Mouse (Mus musculus) neural tube, embryonic 14.5 days (tissue): Measurements from ENCODE around the gene Armc9. TPM values are rescaled to one million over a fixed set of nuclear protein-coding genes. Genes with fewer than 3 reads are reported as not detected.

Experiments used
- ATAC-seq: fragments of 200-750 bp; cut with Nextera tagmentation; 2 replicates; pipeline ENCODE4 v1.8.0; 2017; ENCODE audit warnings: low read depth, mild to moderate bottlenecking, moderate TSS enrichment, moderate library complexity
- H3K27ac ChIP-seq: fragments of 300-500 bp; sonication (generic); 2 replicates; pipeline ENCODE4 v1.5.1; 2014; ENCODE audit warnings: low read depth, mild to moderate bottlenecking, control low read depth, low read length, moderate library complexity, mixed read lengths
- H3K27me3 ChIP-seq: fragments of 300-500 bp; sonication (generic); 2 replicates; pipeline ENCODE4 v1.6.1; 2014; ENCODE audit warnings: low read length; ENCODE audit not compliant: control insufficient read depth, insufficient read depth
- H3K36me3 ChIP-seq: fragments of 300-500 bp; sonication (generic); 2 replicates; pipeline ENCODE4 v1.6.1; 2014; ENCODE audit warnings: low read length, mixed read lengths; ENCODE audit not compliant: control insufficient read depth, insufficient read depth
- H3K4me1 ChIP-seq: fragments of 300-500 bp; sonication (generic); 2 replicates; pipeline ENCODE4 v1.6.1; 2014; ENCODE audit warnings: low read length; ENCODE audit not compliant: control insufficient read depth, insufficient read depth
- H3K4me2 ChIP-seq: fragments of 300-500 bp; sonication (generic); 2 replicates; pipeline ENCODE4 v1.6.1; 2014; ENCODE audit warnings: mild to moderate bottlenecking, low read depth, low read length, control low read depth
- H3K4me3 ChIP-seq: fragments of 300-500 bp; sonication (generic); 2 replicates; pipeline ENCODE4 v1.5.1; 2014; ENCODE audit warnings: low read depth, low read length, control low read depth, mixed read lengths
- H3K9ac ChIP-seq: fragments of 300-500 bp; sonication (generic); replicated peaks from 2 replicates; pipeline ENCODE4 v1.6.1; 2014; ENCODE audit warnings: low read depth, mild to moderate bottlenecking, control low read depth, low read length, mixed read lengths
- H3K9me3 ChIP-seq: fragments of 300-500 bp; sonication (generic); 2 replicates; pipeline ENCODE4 v1.6.1; 2016; ENCODE audit warnings: low read length; ENCODE audit not compliant: control insufficient read depth
- WGBS: fragments of 180-500 bp; shearing (Covaris S2); extraction: QIAGEN DNeasy Blood & Tissue Kit; methylation state at CpG from one replicate; pipeline ENCODE4 v1.1.7; 2014; 5-methylcytosine and 5-hydroxymethylcytosine counted together
- polyA plus RNA-seq: library from polyadenylated mRNA; unstranded; fragments of >200 nt; fragmentation: Nextera tagmentation; extraction: Ambion mirVana; gene quantifications from 2 replicates; pipeline ENCODE4 v1.2.1, GENCODE M21; 2014

The Armc9 gene
- polyA plus RNA-seq, 1 experiment from 2014 or later = 38.4 TPM

- no peak overlapping the region for H3K4me3 ChIP-seq
- no peaks in the 10 kb centered on the region for H3K9me3 ChIP-seq
- H3K27me3 ChIP-seq = no peaks in the 10 kb centered on the region
- WGBS = 63% methylated on average over 6 of the region's 6 CpGs
- no peak for ATAC-seq
- no peak overlapping the region for H3K27ac ChIP-seq
- H3K9ac ChIP-seq = no peak overlapping the region
- H3K4me1 ChIP-seq = no peaks in the 10 kb centered on the region
- 0 out of 2 replicates have a peak, but pooled peaks cover 2% of the 10 kb centered on the region for H3K36me3 ChIP-seq
- no peak overlapping the region for H3K4me2 ChIP-seq
Observed at GRCm38 (mm10) chr1:86225195-86225594, 70.6 kb downstream of the Armc9 start.

- no peaks in the 10 kb centered on the region for H3K4me1 ChIP-seq
- no peaks in the 10 kb centered on the region for H3K9me3 ChIP-seq
- H3K4me2 ChIP-seq = no peak overlapping the region
- no peaks in the 10 kb centered on the region for H3K27me3 ChIP-seq
- ATAC-seq = no peak
- WGBS = 89% methylated on average over 8 of the region's 8 CpGs
- 0 out of 2 replicates have a peak, but pooled peaks cover 2% of the 10 kb centered on the region for H3K36me3 ChIP-seq
- no peak overlapping the region for H3K4me3 ChIP-seq
- H3K9ac ChIP-seq = no peak overlapping the region
- no peak overlapping the region for H3K27ac ChIP-seq
Observed at GRCm38 (mm10) chr1:86228653-86229052, 74.1 kb downstream of the Armc9 start.

- H3K4me2 ChIP-seq = no peak overlapping the region
- 88% methylated on average over 9 of the region's 9 CpGs for WGBS
- no peak overlapping the region for H3K4me3 ChIP-seq
- H3K27me3 ChIP-seq = no peaks in the 10 kb centered on the region
- no peaks in the 10 kb centered on the region for H3K4me1 ChIP-seq
- H3K27ac ChIP-seq = no peak overlapping the region
- ATAC-seq = no peak
- 0 out of 2 replicates have a peak, but pooled peaks cover 2% of the 10 kb centered on the region for H3K36me3 ChIP-seq
- H3K9ac ChIP-seq = no peak overlapping the region
- no peaks in the 10 kb centered on the region for H3K9me3 ChIP-seq
Observed at GRCm38 (mm10) chr1:86229184-86229829, 74.7 kb downstream of the Armc9 start.

GRCm38 (mm10) chr1:86232631-86233030, 78.1 kb downstream of the Armc9 start:
- Histone ChIP-seq H3K36me3 (no peaks in the 10 kb centered on the region), H3K27ac (no peak overlapping the region), H3K27me3 (no peaks in the 10 kb centered on the region), H3K4me2 (no peak overlapping the region), H3K4me3 (no peak overlapping the region), H3K9me3 (no peaks in the 10 kb centered on the region), H3K4me1 (no peaks in the 10 kb centered on the region), H3K9ac (no peak overlapping the region)
- ATAC-seq = no peak
- WGBS = 87% methylated on average over 5 of the region's 5 CpGs

- no peaks in the 10 kb centered on the region for H3K36me3 ChIP-seq
- no peaks in the 10 kb centered on the region for H3K27me3 ChIP-seq
- no peak overlapping the region for H3K4me2 ChIP-seq
- no peak for ATAC-seq
- no peak overlapping the region for H3K9ac ChIP-seq
- H3K4me3 ChIP-seq = no peak overlapping the region
- H3K4me1 ChIP-seq = no peaks in the 10 kb centered on the region
- WGBS = 73% methylated on average over 4 of the region's 4 CpGs
- H3K9me3 ChIP-seq = no peaks in the 10 kb centered on the region
- no peak overlapping the region for H3K27ac ChIP-seq
Observed at GRCm38 (mm10) chr1:86233808-86234207, 79.2 kb downstream of the Armc9 start.

- H3K4me1 ChIP-seq = no peaks in the 10 kb centered on the region
- no peak overlapping the region for H3K4me3 ChIP-seq
- ATAC-seq = no peak
- WGBS = 92% methylated on average over 10 of the region's 10 CpGs
- H3K27ac ChIP-seq = no peak overlapping the region
- no peaks in the 10 kb centered on the region for H3K9me3 ChIP-seq
- H3K9ac ChIP-seq = no peak overlapping the region
- H3K4me2 ChIP-seq = no peak overlapping the region
- no peaks in the 10 kb centered on the region for H3K27me3 ChIP-seq
- no peaks in the 10 kb centered on the region for H3K36me3 ChIP-seq
Observed at GRCm38 (mm10) chr1:86235118-86235517, 80.5 kb downstream of the Armc9 start.

GRCm38 (mm10) chr1:86236442-86236841, 81.9 kb downstream of the Armc9 start:
- no peak overlapping the region for H3K4me3 ChIP-seq
- H3K27ac ChIP-seq = no peak overlapping the region
- 68% methylated on average over 10 of the region's 10 CpGs for WGBS
- no peak for ATAC-seq
- no peaks in the 10 kb centered on the region for H3K4me1 ChIP-seq
- H3K9me3 ChIP-seq = no peaks in the 10 kb centered on the region
- H3K27me3 ChIP-seq = no peaks in the 10 kb centered on the region
- H3K36me3 ChIP-seq = no peaks in the 10 kb centered on the region
- no peak overlapping the region for H3K4me2 ChIP-seq
- no peak overlapping the region for H3K9ac ChIP-seq

- Histone ChIP-seq H3K9ac (no peak overlapping the region), H3K27me3 (no peaks in the 10 kb centered on the region), H3K36me3 (no peaks in the 10 kb centered on the region), H3K4me2 (no peak overlapping the region), H3K27ac (no peak overlapping the region), H3K4me1 (no peaks in the 10 kb centered on the region), H3K4me3 (no peak overlapping the region), H3K9me3 (no peaks in the 10 kb centered on the region)
- WGBS = 82% methylated on average over 8 of the region's 8 CpGs
- ATAC-seq = no peak
Observed at GRCm38 (mm10) chr1:86239010-86239409, 84.4 kb downstream of the Armc9 start.

- Histone ChIP-seq H3K36me3 (peaks cover 5% of the 10 kb centered on the region), H3K4me1 (no peaks in the 10 kb centered on the region), H3K4me2 (no peak overlapping the region), H3K9me3 (no peaks in the 10 kb centered on the region), H3K27ac (no peak overlapping the region), H3K4me3 (no peak overlapping the region), H3K27me3 (no peaks in the 10 kb centered on the region), H3K9ac (no peak overlapping the region)
- ATAC-seq = no peak
- 89% methylated on average over 6 of the region's 6 CpGs for WGBS
Observed at GRCm38 (mm10) chr1:86239871-86240270, 85.3 kb downstream of the Armc9 start.
